Mouse (Mus musculus) forebrain, embryonic 13.5 days (tissue): Measurements from ENCODE around the gene Pdcd7. TPM values are rescaled to one million over a fixed set of nuclear protein-coding genes. Genes with fewer than 3 reads are reported as not detected.
"Not testable (repeated sequence)": the region's sequence is repeated elsewhere in the genome, so short reads cannot be mapped to it uniquely, and the experiment has no call there.

ENCODE experiments used
- ATAC-seq: fragments of 200-750 bp; cut with Nextera tagmentation; 2 replicates; pipeline ENCODE4 v1.8.0; 2017
- H3K27ac ChIP-seq: fragments of 300-500 bp; sonication (generic); 2 replicates; pipeline ENCODE4 v1.5.1; 2015; ENCODE audit warnings: inconsistent platforms, mild to moderate bottlenecking, moderate library complexity
- H3K27me3 ChIP-seq: fragments of 300-500 bp; sonication (generic); 2 replicates; pipeline ENCODE4 v1.6.1; 2015; ENCODE audit warnings: mild to moderate bottlenecking, inconsistent platforms
- H3K36me3 ChIP-seq: fragments of 300-500 bp; sonication (generic); 2 replicates; pipeline ENCODE4 v1.6.1; 2015; ENCODE audit warnings: mild to moderate bottlenecking, inconsistent platforms; ENCODE audit not compliant: poor library complexity, severe bottlenecking
- H3K4me1 ChIP-seq: fragments of 300-500 bp; sonication (generic); 2 replicates; pipeline ENCODE4 v1.6.1; 2015; ENCODE audit warnings: inconsistent platforms
- H3K4me2 ChIP-seq: fragments of 300-500 bp; sonication (generic); 2 replicates; pipeline ENCODE4 v1.6.1; 2015; ENCODE audit warnings: inconsistent platforms, mild to moderate bottlenecking, moderate library complexity
- H3K4me3 ChIP-seq: fragments of 300-500 bp; sonication (generic); 2 replicates; pipeline ENCODE4 v1.5.1; 2015; ENCODE audit warnings: mild to moderate bottlenecking, inconsistent platforms
- H3K9ac ChIP-seq: fragments of 300-500 bp; sonication (generic); 2 replicates; pipeline ENCODE4 v1.6.1; 2015; ENCODE audit warnings: mild to moderate bottlenecking, inconsistent platforms
- H3K9me3 ChIP-seq: fragments of 300-500 bp; sonication (generic); replicated peaks from 2 replicates; pipeline ENCODE4 v1.6.1; 2016; ENCODE audit warnings: inconsistent platforms
- WGBS: fragments of 180-500 bp; shearing (Covaris S2); methylation state at CpG from one replicate; pipeline ENCODE4 v1.1.7; 2015; 5-methylcytosine and 5-hydroxymethylcytosine counted together
- polyA plus RNA-seq: library from polyadenylated mRNA; unstranded; fragments of >200 nt; fragmentation: Nextera tagmentation; extraction: Ambion mirVana; gene quantifications from 2 replicates; pipeline ENCODE4 v1.2.1, GENCODE M21; 2015

The Pdcd7 gene
- polyA plus RNA-seq, 1 experiment from 2014 or later: 8.5 TPM

DNA sequence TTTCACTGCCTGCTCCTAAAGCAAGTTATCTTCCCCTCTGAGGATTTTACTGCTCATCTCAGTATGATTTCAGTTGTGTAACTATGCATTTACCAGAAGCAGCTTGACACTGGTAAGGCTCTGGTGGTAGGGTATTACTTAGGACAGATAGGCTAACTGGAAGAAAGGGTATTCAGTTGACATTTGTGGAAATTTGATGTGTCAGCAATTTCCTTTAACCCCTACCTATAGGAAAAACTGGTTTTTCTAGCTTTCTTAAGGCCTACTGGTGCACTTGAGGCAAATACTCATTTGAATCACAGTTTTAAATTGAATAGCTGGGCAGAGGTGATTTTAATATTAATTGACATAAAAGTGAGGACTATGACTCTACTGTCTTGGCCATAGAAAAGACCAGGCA, 19.9 kb upstream of the Pdcd7 start:
- Histone ChIP-seq H3K4me3 (no peak overlapping the region), H3K9me3 (no peaks in the 10 kb centered on the region), H3K27me3 (no peaks in the 10 kb centered on the region), H3K36me3 (peaks cover 86% of the 10 kb centered on the region), H3K4me2 (no peak overlapping the region), H3K4me1 (no peaks in the 10 kb centered on the region), H3K27ac (no peak overlapping the region), H3K9ac (no peak overlapping the region)
- ATAC-seq: no peak

DNA sequence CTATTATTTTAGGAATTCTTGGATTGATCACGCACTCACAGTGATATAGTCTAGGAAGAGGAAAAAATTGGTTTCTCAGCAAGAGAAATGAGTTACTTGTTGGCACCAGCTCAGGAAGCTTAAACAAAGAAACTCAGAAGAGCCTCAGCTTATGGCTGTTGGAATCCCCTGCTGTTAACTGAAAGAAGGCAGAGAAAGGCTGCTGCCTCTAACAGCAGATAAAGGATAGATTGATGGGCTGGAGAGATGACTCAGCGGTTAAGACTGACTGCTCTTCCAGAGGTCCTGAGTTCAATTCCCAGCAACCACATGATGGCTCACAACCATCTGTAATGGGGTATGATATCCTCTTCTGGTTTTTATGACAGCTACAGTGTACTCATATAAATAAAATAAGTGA, 18.5 kb upstream of the Pdcd7 start:
- H3K27me3 ChIP-seq: no peaks in the 10 kb centered on the region
- H3K9me3 ChIP-seq: no peaks in the 10 kb centered on the region
- no peak overlapping the region for H3K4me2 ChIP-seq
- no peak overlapping the region for H3K9ac ChIP-seq
- no peaks in the 10 kb centered on the region for H3K4me1 ChIP-seq
- ATAC-seq: no peak
- WGBS: 96% methylated on average over 2 of the region's 2 CpGs
- H3K27ac ChIP-seq: no peak overlapping the region
- H3K4me3 ChIP-seq: no peak overlapping the region
- peaks cover 79% of the 10 kb centered on the region for H3K36me3 ChIP-seq

DNA sequence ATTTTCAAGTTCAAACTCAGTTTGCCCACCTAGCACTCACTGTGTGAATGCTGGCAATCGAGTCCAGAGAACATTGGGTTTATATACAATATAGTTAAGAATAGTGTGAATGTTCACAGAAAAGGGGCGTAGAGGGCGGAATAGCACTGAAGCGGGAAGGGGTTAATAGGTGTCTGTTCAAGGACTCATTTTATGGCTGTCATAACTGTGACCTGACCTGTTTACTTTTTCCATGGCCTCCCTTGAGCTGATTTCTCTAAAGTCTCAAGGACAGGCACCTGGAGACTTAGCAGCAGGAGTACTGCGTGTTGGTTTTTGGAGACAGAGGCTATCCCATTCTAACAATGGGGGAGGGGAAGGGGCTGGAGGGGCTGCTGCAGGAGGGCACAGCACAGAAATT, 11.9 kb upstream of the Pdcd7 start:
- no peak overlapping the region for H3K4me2 ChIP-seq
- no peaks in the 10 kb centered on the region for H3K9me3 ChIP-seq
- no peak overlapping the region for H3K27ac ChIP-seq
- H3K4me3 ChIP-seq: no peak overlapping the region
- no peak overlapping the region for H3K9ac ChIP-seq
- WGBS: 91% methylated on average over 5 of the region's 5 CpGs
- H3K36me3 ChIP-seq: peaks cover 19% of the 10 kb centered on the region
- H3K4me1 ChIP-seq: no peaks in the 10 kb centered on the region
- ATAC-seq: no peak
- no peaks in the 10 kb centered on the region for H3K27me3 ChIP-seq

DNA sequence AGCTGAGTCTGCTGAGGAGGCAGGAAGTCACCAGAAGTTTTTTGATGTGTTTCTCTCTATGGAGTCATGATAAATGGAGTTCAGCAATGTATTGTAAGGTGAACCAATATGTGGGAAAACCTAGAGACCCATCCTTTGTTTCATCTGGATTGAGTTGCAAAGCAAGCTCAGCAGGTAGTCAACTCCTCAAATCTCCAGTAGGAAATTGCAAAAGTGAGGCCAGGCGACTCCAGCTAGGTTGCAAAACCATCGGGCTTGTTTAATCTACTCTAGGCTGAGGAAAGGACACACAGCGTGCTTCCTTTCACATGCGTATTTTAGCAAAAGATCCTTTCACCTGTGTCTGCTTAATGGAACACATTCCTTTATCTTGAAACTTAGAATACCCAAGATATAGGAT, 6.8 kb upstream of the Pdcd7 start:
- Histone ChIP-seq H3K9ac (no peak overlapping the region), H3K27ac (no peak overlapping the region), H3K27me3 (no peaks in the 10 kb centered on the region), H3K4me3 (no peak overlapping the region), H3K9me3 (no peaks in the 10 kb centered on the region), H3K4me1 (no peaks in the 10 kb centered on the region), H3K36me3 (no peaks in the 10 kb centered on the region), H3K4me2 (no peak overlapping the region)
- no peak for ATAC-seq
- 83% methylated on average over 4 of the region's 4 CpGs for WGBS

DNA sequence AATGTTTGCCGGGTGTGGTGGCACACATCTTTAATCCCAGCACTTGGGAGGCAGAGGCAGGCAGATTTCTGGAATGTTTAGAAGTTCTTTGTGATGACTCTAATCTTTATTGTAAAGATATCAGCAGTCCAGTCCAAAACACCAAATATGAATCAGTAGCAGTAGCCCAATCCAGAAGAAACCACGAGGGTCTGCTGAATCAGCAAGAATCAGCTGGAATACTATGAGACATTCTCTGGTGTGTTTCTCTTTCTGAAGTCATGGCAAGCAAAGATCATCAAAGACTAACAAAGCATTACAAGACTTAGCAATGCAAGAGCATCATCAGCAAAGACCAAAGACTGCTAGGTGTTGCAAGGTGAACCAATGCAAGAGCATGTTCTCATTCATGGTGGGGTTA, 5.5 kb upstream of the Pdcd7 start:
- ATAC-seq: no peak
- Histone ChIP-seq H3K9me3 (no peaks in the 10 kb centered on the region), H3K27me3 (no peaks in the 10 kb centered on the region), H3K4me1 (no peaks in the 10 kb centered on the region), H3K36me3 (no peaks in the 10 kb centered on the region), H3K4me2 (no peak overlapping the region), H3K27ac (no peak overlapping the region), H3K4me3 (no peak overlapping the region), H3K9ac (no peak overlapping the region)
- WGBS: 87% methylated on average over 2 of the region's 2 CpGs

DNA sequence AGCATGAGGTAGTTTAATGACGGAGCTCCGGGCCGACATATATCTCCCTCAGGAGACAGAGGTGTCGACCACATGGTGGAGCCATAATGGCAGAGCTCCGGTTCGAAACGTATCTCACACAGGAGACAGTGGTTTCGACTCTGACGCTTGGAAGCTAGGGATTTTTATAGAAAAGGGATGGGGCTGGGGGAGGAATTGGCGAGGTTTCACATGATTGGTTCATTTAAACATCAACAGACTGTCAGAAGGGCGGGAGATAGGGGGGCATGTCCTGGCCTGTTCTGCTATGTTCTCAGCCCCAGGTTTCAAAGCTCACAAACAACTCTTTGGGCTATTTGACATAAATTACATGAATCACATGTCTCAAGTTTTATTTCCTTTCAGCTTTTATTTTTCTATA, 465 bp upstream of the Pdcd7 start:
- not testable (repeated sequence) for H3K36me3 ChIP-seq, H3K27me3 ChIP-seq, H3K9me3 ChIP-seq
- peak overlapping the region; percentile 93 for H3K9ac ChIP-seq
- peak overlapping the region; percentile 98 for H3K4me2 ChIP-seq
- peak overlapping the region; percentile 95 for H3K27ac ChIP-seq
- peak overlapping the region; percentile 90 for H3K4me3 ChIP-seq
- ATAC-seq: peak; percentile 60
- peaks cover 20% of the 10 kb centered on the region for H3K4me1 ChIP-seq
- 67% methylated on average over 11 of the region's 11 CpGs for WGBS

DNA sequence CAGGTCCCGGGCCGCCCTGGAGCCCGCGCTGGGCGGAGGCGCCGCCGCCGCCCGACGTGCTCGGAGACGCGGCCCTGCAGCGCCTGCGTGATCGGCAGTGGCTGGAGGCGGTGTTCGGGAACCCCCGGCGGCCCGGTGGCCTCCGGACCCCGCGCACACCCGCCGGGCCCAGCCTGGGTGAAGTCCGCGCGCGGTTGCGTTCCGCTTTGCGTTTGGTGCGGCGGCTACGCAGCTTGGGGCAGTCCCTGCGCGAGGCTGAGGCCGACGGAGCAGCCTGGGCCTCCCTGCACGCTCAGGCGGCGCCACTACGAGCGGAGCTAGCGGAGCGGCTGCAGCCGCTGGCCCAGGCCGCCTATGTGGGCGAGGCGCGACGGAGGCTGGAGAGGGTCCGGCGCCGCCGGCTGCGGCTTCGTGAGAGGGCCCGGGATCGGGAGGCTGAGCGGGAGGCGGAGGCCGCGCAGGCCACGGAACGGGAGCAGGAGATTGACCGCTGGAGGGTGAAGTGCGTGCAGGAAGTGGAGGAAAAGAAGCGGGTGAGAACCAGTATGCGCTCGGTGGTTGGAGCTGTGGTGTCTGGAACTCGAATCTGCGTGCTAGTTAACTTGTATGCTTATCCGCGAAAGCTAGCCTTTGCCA, 690 bp downstream of the Pdcd7 start:
- Histone ChIP-seq H3K4me1 (peaks cover 20% of the 10 kb centered on the region), H3K9ac (peak overlapping the region; percentile 93), H3K36me3 (no peaks in the 10 kb centered on the region), H3K4me2 (peak overlapping the region; percentile 98), H3K4me3 (peak overlapping the region; percentile 90), H3K27me3 (no peaks in the 10 kb centered on the region), H3K27ac (peak overlapping the region; percentile 95), H3K9me3 (no peaks in the 10 kb centered on the region)
- peak; percentile 73 for ATAC-seq
- WGBS: under 1% methylated on average over 57 of the region's 77 CpGs

DNA sequence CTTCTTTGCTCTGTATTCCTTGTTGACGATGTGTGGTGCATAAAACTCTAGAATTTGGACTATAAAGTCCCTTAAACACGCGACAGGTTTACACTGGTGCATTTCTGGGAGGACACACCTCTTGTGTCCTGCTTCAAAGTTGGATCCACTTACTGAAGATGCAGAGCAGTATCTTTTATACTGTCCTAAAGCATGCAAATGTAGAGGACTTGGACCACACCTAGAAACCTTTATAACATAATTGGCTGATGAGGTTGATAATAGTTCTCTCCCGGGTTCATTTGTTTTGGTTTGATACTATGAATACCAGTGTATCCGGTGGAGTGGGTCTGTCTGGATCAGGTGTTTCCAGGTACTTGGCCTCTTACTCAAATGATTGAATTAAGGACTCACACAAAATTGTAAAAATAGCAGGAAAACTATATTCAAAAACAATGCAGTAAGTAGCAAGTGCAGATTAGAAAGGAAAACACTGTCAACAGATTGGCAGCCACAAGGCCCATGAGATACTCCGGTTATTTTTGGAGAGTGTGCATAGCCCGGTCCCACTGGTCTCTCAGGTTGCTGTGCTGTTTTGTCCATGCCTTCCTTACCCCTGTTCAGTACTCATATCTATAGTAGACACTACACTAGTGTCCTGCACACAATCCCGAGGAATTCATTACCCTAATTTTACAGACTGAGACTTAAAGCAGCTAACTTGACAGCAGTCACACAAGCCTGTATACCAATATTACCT, 1.4 kb downstream of the Pdcd7 start:
- peak overlapping the region; percentile 95; the same call in 1 of the 2 replicates for H3K27ac ChIP-seq
- ATAC-seq: no peak
- H3K4me3 ChIP-seq: peak overlapping the region; percentile 90
- H3K9ac ChIP-seq: peak overlapping the region; percentile 93
- no peaks in the 10 kb centered on the region for H3K9me3 ChIP-seq
- no peaks in the 10 kb centered on the region for H3K27me3 ChIP-seq
- peaks cover 20% of the 10 kb centered on the region for H3K4me1 ChIP-seq
- WGBS: 51% methylated on average over 8 of the region's 8 CpGs
- no peaks in the 10 kb centered on the region for H3K36me3 ChIP-seq
- peak overlapping the region; percentile 98 for H3K4me2 ChIP-seq

DNA sequence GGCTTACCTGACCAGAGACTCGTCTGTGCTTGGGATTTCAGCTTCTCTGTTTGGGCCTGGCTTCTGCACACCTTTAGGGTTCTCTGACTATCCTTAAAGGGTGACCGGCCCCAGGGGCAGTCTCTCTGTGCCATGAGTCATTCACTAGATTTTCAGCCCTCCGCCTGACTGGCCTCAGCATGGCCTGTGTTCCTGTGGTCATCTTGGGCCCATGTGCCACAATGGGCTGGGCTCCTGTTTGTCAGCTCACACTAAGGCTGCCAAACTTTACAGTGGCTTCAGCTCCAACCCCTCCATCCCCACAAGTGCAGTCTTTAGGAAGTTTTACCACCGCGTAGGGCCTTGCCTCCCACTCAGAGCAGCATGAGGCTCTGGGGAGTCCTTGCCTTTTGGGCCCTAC, 7.3 kb downstream of the Pdcd7 start:
- H3K36me3 ChIP-seq: peaks cover 38% of the 10 kb centered on the region
- H3K4me3 ChIP-seq: no peak overlapping the region
- H3K4me1 ChIP-seq: peaks cover 5% of the 10 kb centered on the region
- H3K27me3 ChIP-seq: no peaks in the 10 kb centered on the region
- 90% methylated on average over 5 of the region's 5 CpGs for WGBS
- no peak for ATAC-seq
- H3K9ac ChIP-seq: no peak overlapping the region
- no peak overlapping the region for H3K4me2 ChIP-seq
- no peaks in the 10 kb centered on the region for H3K9me3 ChIP-seq
- H3K27ac ChIP-seq: no peak overlapping the region

DNA sequence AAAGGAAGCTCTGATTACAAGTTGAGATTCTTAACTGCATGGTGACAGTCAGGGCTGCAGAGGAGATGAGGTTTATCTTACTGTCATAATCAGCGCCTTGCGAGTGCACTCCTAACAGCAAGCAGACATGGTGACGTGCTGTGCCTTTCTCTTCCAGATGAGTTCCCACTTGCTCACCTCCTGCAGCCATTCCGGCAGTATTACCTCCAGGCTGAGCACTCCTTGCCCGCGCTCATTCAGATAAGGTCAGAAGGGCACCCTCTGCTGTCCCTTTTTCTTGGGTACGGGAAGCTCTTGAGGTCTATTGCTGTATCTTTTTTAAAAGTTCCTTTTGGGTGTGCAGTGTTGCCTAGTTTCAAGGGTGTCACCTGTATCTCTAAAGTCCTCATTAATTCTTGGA, 10.7 kb downstream of the Pdcd7 start:
- peaks cover 69% of the 10 kb centered on the region for H3K36me3 ChIP-seq
- 91% methylated on average over 7 of the region's 7 CpGs for WGBS
- no peak for ATAC-seq

DNA sequence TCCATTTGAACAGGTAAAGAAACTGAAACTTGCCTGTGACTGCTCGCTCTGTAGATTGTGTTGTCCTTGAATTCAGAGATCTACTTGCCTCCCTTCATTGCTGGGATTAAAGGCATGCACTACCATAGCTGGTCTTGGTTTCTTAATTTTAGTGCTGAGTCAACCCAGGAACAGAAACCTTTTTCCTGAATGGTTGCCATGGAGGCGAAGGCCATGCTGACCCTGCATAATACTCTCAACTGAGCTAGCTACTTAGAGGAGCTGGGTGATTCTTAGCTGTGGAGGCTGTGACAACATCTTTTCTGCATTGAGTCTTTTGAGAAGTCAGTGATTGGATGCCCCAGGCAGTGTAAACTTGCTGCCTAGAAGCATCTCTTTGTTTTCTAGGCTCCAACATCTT, 11.1 kb downstream of the Pdcd7 start:
- H3K27me3 ChIP-seq: no peaks in the 10 kb centered on the region
- peaks cover 73% of the 10 kb centered on the region for H3K36me3 ChIP-seq
- H3K4me1 ChIP-seq: no peaks in the 10 kb centered on the region
- H3K4me3 ChIP-seq: no peak overlapping the region
- 88% methylated on average over 2 of the region's 2 CpGs for WGBS
- no peak for ATAC-seq
- no peak overlapping the region for H3K27ac ChIP-seq
- H3K9me3 ChIP-seq: no peaks in the 10 kb centered on the region
- no peak overlapping the region for H3K4me2 ChIP-seq
- no peak overlapping the region for H3K9ac ChIP-seq

More for the DNA sequence above, 10.7 kb downstream of the Pdcd7 start:
- H3K4me1 ChIP-seq: no peaks in the 10 kb centered on the region
- H3K27me3 ChIP-seq: no peaks in the 10 kb centered on the region
- no peak overlapping the region for H3K4me2 ChIP-seq
- H3K4me3 ChIP-seq: no peak overlapping the region
- no peak overlapping the region for H3K9ac ChIP-seq
- H3K9me3 ChIP-seq: no peaks in the 10 kb centered on the region
- H3K27ac ChIP-seq: no peak overlapping the region

DNA sequence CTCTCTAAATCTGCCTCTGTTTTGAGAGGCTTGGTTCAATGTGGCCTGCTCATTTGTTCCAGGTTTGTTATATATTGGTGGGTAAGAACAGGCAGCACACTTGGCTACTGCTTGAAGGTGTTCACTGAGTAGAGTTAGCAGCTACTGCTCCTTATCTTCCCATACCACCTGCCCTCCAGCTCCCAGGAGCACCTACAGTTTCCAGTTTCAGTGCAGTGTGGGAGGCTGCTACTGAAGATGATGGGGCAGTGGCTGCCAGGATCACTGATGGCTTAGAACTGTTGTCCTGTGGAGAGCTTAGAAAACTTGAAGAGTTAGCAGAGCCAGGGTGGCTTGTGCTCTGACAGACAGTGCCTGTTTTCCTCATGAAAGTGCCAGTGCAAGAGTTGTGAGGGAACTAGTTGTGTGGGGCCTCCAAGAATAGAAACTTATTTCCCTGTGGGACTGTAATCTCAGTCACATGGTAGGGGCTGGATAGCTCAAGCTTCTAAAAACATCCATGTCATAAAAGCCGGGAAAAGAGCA, 13.1 kb downstream of the Pdcd7 start:
- Histone ChIP-seq H3K27ac (no peak overlapping the region), H3K9ac (no peak overlapping the region), H3K4me3 (no peak overlapping the region), H3K9me3 (no peaks in the 10 kb centered on the region), H3K27me3 (no peaks in the 10 kb centered on the region), H3K4me1 (no peaks in the 10 kb centered on the region), H3K36me3 (peaks cover 77% of the 10 kb centered on the region), H3K4me2 (no peak overlapping the region)
- 94% methylated on average over 1 of the region's 1 CpGs for WGBS
- no peak for ATAC-seq
